Mouse (Mus musculus) kidney, embryonic 15.5 days (tissue): ENCODE data around the gene Nek10. TPM values are rescaled to one million over a fixed set of nuclear protein-coding genes. Genes with fewer than 3 reads are reported as not detected.

Experiments used
- ATAC-seq: fragments of 200-750 bp; cut with Nextera tagmentation; replicated peaks from 2 replicates; pipeline ENCODE4 v1.8.0; 2017; ENCODE audit warnings: moderate TSS enrichment; ENCODE audit not compliant: low FRiP score
- H3K27ac ChIP-seq: fragments of 300-500 bp; sonication (generic); 2 replicates; pipeline ENCODE4 v1.5.1; 2015; ENCODE audit warnings: mild to moderate bottlenecking, inconsistent platforms
- H3K27me3 ChIP-seq: fragments of 300-500 bp; sonication (generic); 2 replicates; pipeline ENCODE4 v1.6.1; 2015; ENCODE audit warnings: inconsistent platforms
- H3K36me3 ChIP-seq: fragments of 300-500 bp; sonication (generic); 2 replicates; pipeline ENCODE4 v1.6.1; 2015; ENCODE audit warnings: inconsistent platforms
- H3K4me1 ChIP-seq: fragments of 300-500 bp; sonication (generic); 2 replicates; pipeline ENCODE4 v1.6.1; 2015; ENCODE audit warnings: inconsistent platforms
- H3K4me2 ChIP-seq: fragments of 300-500 bp; sonication (generic); 2 replicates; pipeline ENCODE4 v1.6.1; 2015; ENCODE audit warnings: moderate library complexity, mild to moderate bottlenecking, inconsistent platforms
- H3K4me3 ChIP-seq: fragments of 300-500 bp; sonication (generic); replicated peaks from 2 replicates; pipeline ENCODE4 v1.5.1; 2015; ENCODE audit warnings: mild to moderate bottlenecking, inconsistent platforms
- H3K9ac ChIP-seq: fragments of 300-500 bp; sonication (generic); 2 replicates; pipeline ENCODE4 v1.6.1; 2015; ENCODE audit warnings: mild to moderate bottlenecking, inconsistent platforms
- H3K9me3 ChIP-seq: fragments of 300-500 bp; sonication (generic); replicated peaks from 2 replicates; pipeline ENCODE4 v1.6.1; 2016; ENCODE audit warnings: inconsistent platforms
- WGBS: fragments of 180-500 bp; shearing (Covaris S2); methylation state at CpG from one replicate; pipeline ENCODE4 v1.1.7; 2015; ENCODE audit warnings: mixed read lengths; 5-methylcytosine and 5-hydroxymethylcytosine counted together
- polyA plus RNA-seq: library from polyadenylated mRNA; unstranded; fragments of >200 nt; fragmentation: Nextera tagmentation; extraction: Ambion mirVana; gene quantifications from 2 replicates; pipeline ENCODE4 v1.2.1, GENCODE M21; 2015

Gene Nek10
- polyA plus RNA-seq, 1 experiment from 2014 or later = 0.04 TPM

DNA sequence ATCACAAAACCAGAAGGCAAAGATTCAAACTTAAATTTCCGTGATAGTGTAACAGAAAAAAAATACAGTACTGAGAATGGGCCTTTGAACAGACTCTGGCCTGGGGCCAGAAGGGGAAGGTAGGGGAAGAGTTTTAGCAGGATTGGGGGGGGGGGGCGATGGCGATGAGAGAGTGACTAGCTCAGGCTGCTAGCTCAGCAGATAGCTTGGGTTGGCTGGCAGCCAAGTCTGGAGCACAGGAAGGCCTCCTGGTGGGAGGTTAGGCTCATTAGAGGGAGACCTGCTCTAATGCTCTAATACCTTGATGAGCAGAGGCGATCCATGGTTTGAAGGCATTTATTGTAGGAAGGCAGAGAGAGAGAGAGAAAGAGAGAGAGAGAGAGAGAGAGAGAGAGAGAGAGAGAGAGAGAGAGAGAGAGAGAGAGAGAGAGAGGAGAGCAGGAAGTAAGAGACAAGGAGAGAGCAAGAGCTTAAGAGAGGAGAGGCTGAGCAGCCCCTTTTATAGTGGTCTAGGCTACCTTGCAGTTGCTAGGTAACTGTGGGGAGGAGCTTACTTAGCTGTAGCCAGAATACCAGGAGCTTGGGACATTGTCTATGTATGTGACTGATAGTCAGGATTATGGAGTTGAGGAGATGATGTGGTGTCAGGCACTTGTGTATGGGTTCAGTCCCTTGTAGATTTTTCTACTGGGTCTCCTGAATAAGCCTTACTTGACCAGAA, 90.9 kb downstream of the Nek10 start:
- Histone ChIP-seq H3K27ac (no peak overlapping the region), H3K4me1 (no peaks in the 10 kb centered on the region), H3K9me3 (no peaks in the 10 kb centered on the region), H3K4me3 (no peak overlapping the region), H3K36me3 (no peaks in the 10 kb centered on the region), H3K9ac (no peak overlapping the region), H3K27me3 (no peaks in the 10 kb centered on the region), H3K4me2 (no peak overlapping the region)
- ATAC-seq = peak; percentile 76
- WGBS = 17% methylated on average over 4 of the region's 4 CpGs

GRCm38 (mm10) chr14:14894776-14895175, 91.6 kb downstream of the Nek10 start:
- Histone ChIP-seq H3K4me3 (no peak overlapping the region), H3K27ac (no peak overlapping the region), H3K9me3 (no peaks in the 10 kb centered on the region), H3K27me3 (no peaks in the 10 kb centered on the region), H3K9ac (no peak overlapping the region), H3K36me3 (no peaks in the 10 kb centered on the region), H3K4me2 (no peak overlapping the region), H3K4me1 (no peaks in the 10 kb centered on the region)
- ATAC-seq = no peak

GRCm38 (mm10) chr14:14895363-14895762, 92.1 kb downstream of the Nek10 start:
- no peaks in the 10 kb centered on the region for H3K36me3 ChIP-seq
- no peak overlapping the region for H3K9ac ChIP-seq
- no peak overlapping the region for H3K4me3 ChIP-seq
- no peak for ATAC-seq
- WGBS = 94% methylated on average over 2 of the region's 2 CpGs
- H3K9me3 ChIP-seq = no peaks in the 10 kb centered on the region
- H3K27ac ChIP-seq = no peak overlapping the region
- H3K27me3 ChIP-seq = no peaks in the 10 kb centered on the region
- H3K4me1 ChIP-seq = no peaks in the 10 kb centered on the region
- H3K4me2 ChIP-seq = no peak overlapping the region

DNA sequence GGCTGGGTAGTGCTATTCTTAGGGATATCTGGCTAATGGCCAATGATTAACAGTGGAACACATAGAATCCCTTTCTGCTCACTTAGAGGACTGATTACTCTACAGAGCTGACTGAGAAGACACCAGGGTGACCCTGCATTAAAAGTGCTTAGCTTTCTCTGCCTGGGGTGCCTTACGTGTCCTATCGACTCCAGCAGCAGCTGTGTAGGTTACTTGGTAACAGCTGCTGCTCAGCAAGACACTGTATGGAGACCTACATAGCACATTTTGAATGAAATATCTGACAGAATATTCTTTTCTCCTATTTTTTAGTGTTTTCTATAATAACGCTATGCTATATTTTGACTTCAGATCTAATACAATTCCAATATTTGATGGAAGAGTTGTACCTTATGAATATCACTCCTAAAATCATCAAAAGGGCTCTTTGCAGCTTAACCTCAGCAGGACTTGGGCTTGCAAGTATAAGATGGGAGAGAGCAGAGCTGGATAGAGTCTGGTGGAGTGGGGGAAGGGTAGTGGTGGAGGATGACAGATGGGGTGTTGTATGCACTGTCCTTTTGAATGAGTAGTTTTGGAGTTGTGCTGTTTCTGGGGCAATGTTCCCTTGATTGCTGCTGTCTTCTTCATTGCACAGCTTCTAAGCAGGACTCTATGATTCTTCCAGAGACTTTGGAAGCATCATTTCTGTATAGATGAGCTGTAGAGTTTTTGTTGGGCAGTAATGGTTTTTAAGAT, 93.4 kb downstream of the Nek10 start:
- Histone ChIP-seq H3K4me1 (no peaks in the 10 kb centered on the region), H3K9ac (no peak overlapping the region), H3K27me3 (no peaks in the 10 kb centered on the region), H3K4me2 (no peak overlapping the region), H3K36me3 (no peaks in the 10 kb centered on the region), H3K9me3 (no peaks in the 10 kb centered on the region), H3K27ac (no peak overlapping the region), H3K4me3 (no peak overlapping the region)
- WGBS = 83% methylated on average over 3 of the region's 3 CpGs
- no peak for ATAC-seq

DNA sequence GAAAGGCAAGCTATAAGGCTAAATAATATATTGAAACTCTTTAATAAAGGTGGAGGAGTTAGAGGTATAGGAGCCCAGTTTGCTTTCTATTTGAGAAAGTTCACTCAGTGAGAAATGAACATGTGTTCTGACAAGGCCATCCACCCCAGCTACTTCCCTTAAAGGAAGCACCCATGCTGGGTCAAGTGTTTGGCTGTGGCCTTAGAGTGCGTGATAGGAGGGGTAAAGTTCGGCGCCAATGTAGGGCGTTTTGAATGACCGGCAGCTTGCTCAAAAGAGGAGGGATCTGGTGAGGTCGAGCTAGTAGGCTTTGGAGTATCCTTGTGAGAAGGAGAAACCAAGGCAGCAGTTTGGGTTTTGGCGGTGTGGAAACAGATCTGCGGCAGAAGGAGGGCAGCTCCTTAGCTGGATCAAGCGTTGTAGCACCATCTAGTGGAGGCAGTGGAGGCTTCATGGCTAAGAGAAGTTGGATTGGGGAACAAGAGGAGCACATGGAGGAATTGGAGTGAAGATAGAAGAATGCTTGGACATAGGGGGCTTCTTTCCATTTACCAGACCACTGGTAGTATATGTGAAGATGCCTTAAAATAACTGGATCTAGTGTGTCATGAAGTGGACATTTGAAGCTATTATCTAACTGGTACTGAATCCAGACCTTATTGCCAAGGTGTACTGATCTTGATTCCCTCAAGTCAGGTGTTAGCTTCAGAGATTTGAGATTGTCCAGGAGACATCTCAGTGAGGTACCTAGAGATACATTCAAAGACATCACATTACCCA, 101.7 kb downstream of the Nek10 start:
- peak; percentile 83; the same call in 1 of the 2 replicates for ATAC-seq
- Histone ChIP-seq H3K27ac (no peak overlapping the region), H3K4me2 (peak overlapping the region; percentile 48), H3K4me3 (peak overlapping the region; percentile 23; the same call in 1 of the 2 replicates), H3K9me3 (no peaks in the 10 kb centered on the region), H3K36me3 (no peaks in the 10 kb centered on the region), H3K27me3 (no peaks in the 10 kb centered on the region), H3K9ac (no peak overlapping the region), H3K4me1 (no peaks in the 10 kb centered on the region)
- WGBS = 18% methylated on average over 9 of the region's 9 CpGs

- WGBS = 80% methylated on average over 5 of the region's 5 CpGs
- no peak for ATAC-seq
- H3K4me2 ChIP-seq = no peak overlapping the region
- H3K27me3 ChIP-seq = no peaks in the 10 kb centered on the region
- no peak overlapping the region for H3K9ac ChIP-seq
- H3K4me3 ChIP-seq = no peak overlapping the region
- H3K36me3 ChIP-seq = no peaks in the 10 kb centered on the region
- no peaks in the 10 kb centered on the region for H3K9me3 ChIP-seq
- no peaks in the 10 kb centered on the region for H3K4me1 ChIP-seq
- no peak overlapping the region for H3K27ac ChIP-seq
Measured at GRCm38 (mm10) chr14:14905530-14905852, 102.3 kb downstream of the Nek10 start.

DNA sequence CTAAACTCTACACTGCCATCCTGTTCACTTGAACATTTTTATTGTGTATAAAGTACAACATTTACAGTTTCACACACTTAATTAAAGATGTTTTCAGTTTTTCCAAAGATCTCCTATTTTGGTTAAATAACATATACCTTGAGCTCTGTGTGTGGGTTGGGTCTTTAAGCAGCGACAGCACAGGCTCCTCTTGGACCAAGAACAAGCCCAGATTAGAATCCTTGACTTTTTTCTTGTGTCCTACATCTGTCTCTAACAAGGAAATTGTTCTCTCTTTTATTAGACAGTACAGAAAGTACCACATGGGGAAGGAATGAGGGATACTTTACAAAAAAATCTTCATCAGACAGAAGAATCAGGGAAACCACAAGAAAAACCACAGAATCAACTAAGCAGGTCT, 122.4 kb downstream of the Nek10 start:
- Histone ChIP-seq H3K36me3 (no peaks in the 10 kb centered on the region), H3K9me3 (no peaks in the 10 kb centered on the region)
- no peak for ATAC-seq

DNA sequence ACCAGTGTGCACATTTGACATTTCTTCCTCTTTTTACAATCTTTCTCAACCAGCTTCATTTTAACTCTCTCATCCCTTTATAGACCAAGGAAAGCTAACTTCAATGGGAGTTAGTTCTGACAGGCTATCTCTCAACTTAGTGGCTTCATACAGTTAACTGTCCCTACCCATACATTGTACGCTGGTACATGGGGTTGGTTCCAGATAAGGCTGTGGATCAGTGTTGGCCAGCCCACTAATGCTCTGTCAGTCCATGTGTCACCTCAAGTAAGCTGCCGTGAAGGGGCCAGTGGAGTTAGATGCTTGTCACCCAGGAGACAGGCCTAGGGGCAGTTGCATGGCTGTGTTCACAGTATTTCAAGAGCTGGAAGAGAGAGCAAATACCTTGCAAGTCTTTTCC, 124.3 kb downstream of the Nek10 start:
- Histone ChIP-seq H3K9me3 (no peaks in the 10 kb centered on the region), H3K36me3 (no peaks in the 10 kb centered on the region), H3K27ac (no peak overlapping the region), H3K4me2 (no peak overlapping the region), H3K4me3 (no peak overlapping the region), H3K4me1 (no peaks in the 10 kb centered on the region), H3K9ac (no peak overlapping the region), H3K27me3 (no peaks in the 10 kb centered on the region)
- 85% methylated on average over 2 of the region's 2 CpGs for WGBS
- ATAC-seq = no peak

More for the DNA sequence above, 122.4 kb downstream of the Nek10 start:
- no peaks in the 10 kb centered on the region for H3K27me3 ChIP-seq
- no peak overlapping the region for H3K27ac ChIP-seq
- no peak overlapping the region for H3K4me3 ChIP-seq
- 69% methylated on average over 1 of the region's 1 CpGs for WGBS
- H3K4me2 ChIP-seq = no peak overlapping the region
- H3K4me1 ChIP-seq = no peaks in the 10 kb centered on the region
- H3K9ac ChIP-seq = no peak overlapping the region

GRCm38 (mm10) chr14:14934977-14935376, 131.8 kb downstream of the Nek10 start:
- Histone ChIP-seq H3K9ac (no peak overlapping the region), H3K4me2 (no peak overlapping the region), H3K27me3 (no peaks in the 10 kb centered on the region), H3K36me3 (no peaks in the 10 kb centered on the region), H3K4me3 (no peak overlapping the region), H3K4me1 (no peaks in the 10 kb centered on the region), H3K9me3 (no peaks in the 10 kb centered on the region), H3K27ac (no peak overlapping the region)
- WGBS = 74% methylated on average over 2 of the region's 2 CpGs
- ATAC-seq = no peak

GRCm38 (mm10) chr14:14945930-14946329, 142.7 kb downstream of the Nek10 start:
- H3K27me3 ChIP-seq = no peaks in the 10 kb centered on the region

DNA sequence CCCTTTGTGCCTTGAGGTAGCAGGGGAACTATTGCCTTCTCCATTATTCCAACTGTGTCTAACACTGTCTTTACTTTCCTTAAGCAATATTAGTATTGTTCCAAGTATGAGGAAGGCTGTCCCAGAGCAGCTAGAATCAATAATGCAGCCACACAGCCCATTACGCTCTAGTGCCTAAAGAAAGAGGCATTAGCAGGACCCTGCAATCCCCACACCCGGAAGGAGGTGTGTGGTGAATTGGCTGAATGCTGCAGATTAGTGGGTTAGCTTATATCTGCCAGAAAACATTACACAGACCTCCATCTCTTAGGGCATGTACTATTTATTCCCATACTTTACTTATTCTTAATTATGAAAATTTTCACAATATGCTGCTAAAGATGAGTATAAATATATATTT, 145.8 kb downstream of the Nek10 start:
- Histone ChIP-seq H3K27ac (no peak overlapping the region), H3K4me2 (no peak overlapping the region), H3K9ac (no peak overlapping the region), H3K27me3 (no peaks in the 10 kb centered on the region), H3K4me3 (no peak overlapping the region), H3K4me1 (no peaks in the 10 kb centered on the region), H3K36me3 (no peaks in the 10 kb centered on the region), H3K9me3 (no peaks in the 10 kb centered on the region)
- WGBS = 93% methylated on average over 2 of the region's 2 CpGs
- ATAC-seq = no peak

More at GRCm38 (mm10) chr14:14945930-14946329, 142.7 kb downstream of the Nek10 start:
- H3K27ac ChIP-seq = no peak overlapping the region
- H3K4me3 ChIP-seq = no peak overlapping the region
- no peak overlapping the region for H3K9ac ChIP-seq
- no peak for ATAC-seq
- H3K9me3 ChIP-seq = no peaks in the 10 kb centered on the region
- H3K4me1 ChIP-seq = no peaks in the 10 kb centered on the region
- no peak overlapping the region for H3K4me2 ChIP-seq
- no peaks in the 10 kb centered on the region for H3K36me3 ChIP-seq

DNA sequence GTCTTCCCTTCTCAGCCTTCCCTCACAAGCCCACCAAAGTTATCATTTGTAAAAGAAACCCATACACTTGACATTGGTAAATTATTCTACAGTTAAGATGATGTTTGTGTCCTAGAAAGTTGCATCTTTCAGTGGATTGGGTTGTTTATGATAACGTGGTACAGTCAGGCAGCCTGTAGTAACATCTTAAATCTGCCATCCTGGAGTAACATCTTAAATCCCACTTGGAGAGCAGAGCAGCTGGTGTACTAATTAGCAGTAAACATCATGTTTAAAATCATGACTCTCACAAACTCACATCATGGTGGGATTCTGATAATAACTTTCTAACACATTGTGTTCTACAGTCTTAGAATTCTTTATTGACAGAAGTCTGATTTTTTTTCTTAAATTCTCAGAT, 148.6 kb downstream of the Nek10 start:
- 71% methylated on average over 1 of the region's 1 CpGs for WGBS
- H3K27me3 ChIP-seq = no peaks in the 10 kb centered on the region

More for the DNA sequence above, 148.6 kb downstream of the Nek10 start:
- Histone ChIP-seq H3K4me2 (no peak overlapping the region), H3K4me1 (no peaks in the 10 kb centered on the region), H3K9ac (no peak overlapping the region), H3K4me3 (no peak overlapping the region), H3K9me3 (no peaks in the 10 kb centered on the region), H3K36me3 (no peaks in the 10 kb centered on the region), H3K27ac (no peak overlapping the region)
- ATAC-seq = no peak
